Mouse (Mus musculus) forebrain, embryonic 10.5 days (tissue): ENCODE data around the gene Fxn. TPM values are rescaled to one million over a fixed set of nuclear protein-coding genes. Genes with fewer than 3 reads are reported as not detected.
A peak's percentile ranks its signal among the peaks of the same experiment; 100 is the strongest.

Experiments
- DNase-seq: peaks from one replicate; pipeline ENCODE4 v3.0.0-alpha.2; 2017; ENCODE audit warnings: low spot score; ENCODE audit errors: extremely low spot score
- H3K27ac ChIP-seq: fragments of 300-500 bp; sonication (generic); 2 replicates; pipeline ENCODE4 v1.5.1; 2016; ENCODE audit warnings: mild to moderate bottlenecking
- H3K27me3 ChIP-seq: fragments of 300-500 bp; sonication (generic); 2 replicates; pipeline ENCODE4 v1.6.1; 2016; ENCODE audit warnings: mild to moderate bottlenecking; ENCODE audit not compliant: poor library complexity, severe bottlenecking
- H3K36me3 ChIP-seq: fragments of 300-500 bp; sonication (generic); replicated peaks from 2 replicates; pipeline ENCODE4 v1.6.1; 2016; ENCODE audit warnings: mild to moderate bottlenecking, moderate library complexity
- H3K4me1 ChIP-seq: fragments of 300-500 bp; sonication (generic); 2 replicates; pipeline ENCODE4 v1.6.1; 2016
- H3K4me3 ChIP-seq: fragments of 300-500 bp; sonication (generic); 2 replicates; pipeline ENCODE4 v1.5.1; 2016; ENCODE audit warnings: mild to moderate bottlenecking, moderate library complexity
- H3K9me3 ChIP-seq: fragments of 300-500 bp; sonication (generic); 2 replicates; pipeline ENCODE4 v1.6.1; 2016; ENCODE audit warnings: mild to moderate bottlenecking, moderate library complexity
- WGBS: fragments of 180-500 bp; shearing (Covaris S2); methylation state at CpG from one replicate; pipeline ENCODE4 v1.1.7; 2016; 5-methylcytosine and 5-hydroxymethylcytosine counted together
- polyA plus RNA-seq: library from polyadenylated mRNA; unstranded; fragments of >200 nt; fragmentation: Nextera tagmentation; extraction: Ambion mirVana; gene quantifications from 2 replicates; pipeline ENCODE4 v1.2.1, GENCODE M21; 2016

Fxn gene
- polyA plus RNA-seq, 1 experiment from 2014 or later = 65.9 TPM

DNA sequence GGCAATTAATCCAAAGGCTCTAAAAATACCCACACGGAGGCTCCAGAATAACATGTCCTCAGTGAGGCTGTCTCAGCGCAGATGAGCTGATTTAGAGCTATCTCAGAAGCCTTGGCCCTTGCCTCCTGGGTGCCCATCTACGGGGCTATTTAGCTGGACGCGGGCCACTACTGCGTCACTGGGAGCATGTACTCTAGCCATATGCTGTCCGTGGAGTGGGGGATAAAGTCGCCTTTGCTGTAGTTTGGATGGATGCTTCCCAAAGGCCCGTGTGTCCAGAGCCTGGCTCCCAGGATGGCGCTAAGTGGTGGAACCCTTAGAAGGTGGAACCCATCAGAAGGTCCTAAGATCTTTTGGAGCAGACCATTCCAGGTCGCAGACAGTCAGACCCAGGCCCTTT lies 34.3 kb upstream of the Fxn start:
- Histone ChIP-seq H3K36me3 (no peaks in the 10 kb centered on the region), H3K9me3 (no peaks in the 10 kb centered on the region), H3K4me3 (no peak overlapping the region), H3K27me3 (0 out of 2 replicates have a peak, but pooled peaks cover 13% of the 10 kb centered on the region), H3K27ac (0 out of 2 replicates have a peak overlapping the region, but pooled peaks have one; percentile 77), H3K4me1 (peaks cover 47% of the 10 kb centered on the region)
- 94% methylated on average over 11 of the region's 11 CpGs for WGBS
- DNase-seq = no peak

DNA sequence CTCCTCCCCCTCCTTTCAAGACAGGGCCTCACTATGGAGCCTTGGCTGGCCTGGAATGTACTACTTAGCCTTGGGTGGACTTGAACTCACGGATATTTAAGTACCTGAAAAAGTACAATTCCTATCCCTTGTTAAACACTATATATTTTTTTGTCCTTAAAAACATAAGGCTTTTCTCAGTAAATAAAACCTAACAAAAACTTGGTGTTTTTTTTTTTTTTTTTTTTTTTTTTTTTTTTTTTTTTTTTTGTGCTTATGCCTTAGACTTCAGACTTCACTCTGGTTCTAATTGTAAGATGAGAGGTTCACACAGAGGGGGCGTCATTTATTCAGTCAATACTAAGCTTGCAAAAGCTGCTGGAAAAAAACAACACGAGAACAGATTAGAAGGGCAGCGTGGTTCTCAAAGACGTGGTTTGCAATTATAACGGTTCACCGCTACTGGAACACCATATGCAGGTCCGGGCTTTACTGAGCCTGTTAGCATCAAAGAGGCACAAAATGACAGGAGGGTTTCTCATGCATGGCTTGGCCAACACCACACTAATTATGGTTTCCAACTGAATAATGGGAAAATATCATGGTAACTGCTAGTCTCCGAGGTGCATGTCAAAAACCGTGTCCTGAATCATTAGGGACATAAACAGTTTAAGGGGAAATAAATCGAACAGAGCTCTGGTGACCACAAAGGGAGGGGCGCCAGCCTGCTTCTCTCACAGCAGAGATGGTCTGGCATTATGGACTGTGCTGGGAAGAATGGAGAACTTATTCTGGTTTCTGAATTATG lies 32.3 kb upstream of the Fxn start:
- H3K9me3 ChIP-seq = no peaks in the 10 kb centered on the region
- H3K4me3 ChIP-seq = no peak overlapping the region
- DNase-seq = peak; percentile 61
- WGBS = 35% methylated on average over 12 of the region's 12 CpGs
- peak overlapping the region; percentile 78 for H3K27ac ChIP-seq
- H3K27me3 ChIP-seq = 0 out of 2 replicates have a peak, but pooled peaks cover 13% of the 10 kb centered on the region
- no peaks in the 10 kb centered on the region for H3K36me3 ChIP-seq
- peaks cover 53% of the 10 kb centered on the region for H3K4me1 ChIP-seq

DNA sequence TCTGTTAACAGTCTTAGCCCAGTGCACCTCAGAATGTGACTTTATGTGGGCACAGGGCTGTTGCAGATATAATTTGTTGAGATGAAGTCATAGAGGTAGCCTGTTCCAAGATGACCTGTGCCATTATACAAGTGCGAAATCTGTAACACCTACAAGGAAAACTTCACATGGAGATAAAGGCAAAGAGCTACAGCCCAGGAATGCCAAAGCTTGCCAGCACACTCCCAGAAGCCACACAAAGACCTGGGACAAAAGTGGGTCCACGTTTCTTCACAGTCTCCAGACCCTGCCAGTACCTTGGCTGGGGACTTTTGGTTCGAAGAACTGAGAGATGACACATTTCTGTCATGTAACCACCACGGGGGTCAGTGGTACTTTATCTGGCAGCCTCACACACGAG lies 31.6 kb upstream of the Fxn start:
- no peaks in the 10 kb centered on the region for H3K36me3 ChIP-seq
- H3K27me3 ChIP-seq = 0 out of 2 replicates have a peak, but pooled peaks cover 13% of the 10 kb centered on the region
- DNase-seq = no peak
- peak overlapping the region; percentile 78 for H3K27ac ChIP-seq
- WGBS = 84% methylated on average over 5 of the region's 5 CpGs
- no peak overlapping the region for H3K4me3 ChIP-seq
- H3K4me1 ChIP-seq = peaks cover 51% of the 10 kb centered on the region
- no peaks in the 10 kb centered on the region for H3K9me3 ChIP-seq

DNA sequence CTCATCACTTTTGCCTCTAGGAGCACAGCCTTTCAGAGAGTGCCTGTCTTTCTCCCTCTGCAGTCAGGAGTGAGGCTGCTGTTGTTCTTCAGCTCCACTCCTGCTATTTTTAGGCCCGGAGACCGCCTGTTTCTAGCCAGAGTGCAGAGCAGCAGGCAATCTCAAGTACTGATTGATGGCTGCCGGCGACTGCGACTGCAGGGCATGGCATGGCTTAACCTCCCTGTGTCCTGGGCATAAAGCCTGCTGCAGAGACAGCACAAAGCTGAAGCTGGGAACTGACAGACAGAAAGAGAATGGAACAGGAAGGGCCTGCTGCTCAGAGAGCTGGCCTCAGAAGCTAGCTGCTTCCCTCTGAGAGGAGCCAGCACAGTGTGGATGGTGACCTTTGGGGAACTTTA lies 27.9 kb upstream of the Fxn start:
- H3K27me3 ChIP-seq = peaks cover 21% of the 10 kb centered on the region; the same call in 1 of the 2 replicates
- H3K36me3 ChIP-seq = no peaks in the 10 kb centered on the region
- 19% methylated on average over 5 of the region's 5 CpGs for WGBS
- peak; percentile 34 for DNase-seq
- peaks cover 32% of the 10 kb centered on the region for H3K4me1 ChIP-seq
- peak overlapping the region; percentile 81 for H3K27ac ChIP-seq
- no peak overlapping the region for H3K4me3 ChIP-seq
- no peaks in the 10 kb centered on the region for H3K9me3 ChIP-seq

DNA sequence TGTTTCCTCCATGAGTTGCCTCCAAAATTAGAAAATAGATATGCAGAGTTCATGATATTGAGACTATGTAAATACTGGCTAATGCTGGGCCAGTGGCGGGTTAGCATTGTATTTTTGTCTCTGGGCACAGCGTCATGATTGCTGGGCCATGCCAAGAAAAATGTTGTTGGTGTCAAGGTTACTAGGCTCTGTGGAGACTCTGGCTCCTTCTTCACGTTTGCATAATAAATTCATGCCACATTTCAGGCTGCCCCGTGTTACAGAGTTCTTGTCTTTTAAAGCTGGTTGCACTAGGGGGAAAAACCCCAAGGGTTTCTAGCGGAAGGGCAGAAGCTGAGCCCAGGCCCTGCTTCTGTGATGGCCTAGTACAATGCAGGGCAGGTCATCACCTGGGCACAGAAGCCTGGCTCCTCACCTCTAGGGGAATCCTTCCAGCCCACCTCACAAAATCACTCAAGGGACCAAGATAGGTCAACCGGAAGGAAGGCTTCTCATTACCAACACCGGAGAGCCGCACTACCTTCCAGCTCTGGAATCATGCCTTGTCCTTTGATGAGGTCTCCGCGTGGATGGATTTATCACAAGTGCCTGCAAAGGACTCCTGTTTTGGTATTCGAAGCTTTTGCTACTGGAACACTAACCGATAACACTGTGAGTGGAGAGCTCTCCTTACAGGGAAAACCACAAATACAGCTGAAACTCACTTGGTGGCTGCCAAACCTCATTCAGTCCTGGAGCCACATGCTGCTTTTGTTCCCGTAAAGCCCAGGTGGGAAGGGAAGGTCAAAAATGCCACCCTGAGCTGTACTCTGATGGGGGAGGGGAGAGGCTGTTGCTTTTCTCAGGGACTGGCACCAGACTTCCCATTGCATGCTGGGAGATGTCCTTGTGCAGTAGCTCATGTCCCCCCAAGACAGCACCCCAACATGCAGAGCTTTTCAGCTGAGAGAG lies 27.1 kb upstream of the Fxn start:
- Histone ChIP-seq H3K4me1 (peaks cover 30% of the 10 kb centered on the region), H3K9me3 (no peaks in the 10 kb centered on the region), H3K4me3 (no peak overlapping the region), H3K36me3 (no peaks in the 10 kb centered on the region), H3K27me3 (peaks cover 23% of the 10 kb centered on the region; the same call in 1 of the 2 replicates), H3K27ac (peak overlapping the region; percentile 81)
- DNase-seq = no peak
- 68% methylated on average over 13 of the region's 13 CpGs for WGBS

DNA sequence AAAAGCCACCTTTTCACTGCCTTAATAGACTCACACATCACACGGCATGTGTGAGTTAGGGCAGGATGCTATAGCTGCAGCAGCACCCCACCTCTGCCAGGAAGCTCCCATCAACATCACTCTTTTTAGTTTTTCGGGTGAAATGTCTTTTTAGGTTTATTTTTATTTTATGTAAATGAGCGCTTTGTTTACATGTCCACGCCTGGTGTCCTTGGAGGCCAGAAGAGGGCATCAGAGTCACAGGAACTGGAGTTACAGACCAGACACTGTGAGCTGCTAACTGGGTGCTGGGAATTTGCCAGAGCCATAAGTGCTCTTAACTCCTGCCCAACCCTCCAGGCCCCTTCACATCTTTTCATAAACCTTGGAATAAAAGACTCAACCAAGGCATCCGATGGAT lies 25.9 kb upstream of the Fxn start:
- 88% methylated on average over 5 of the region's 5 CpGs for WGBS

DNA sequence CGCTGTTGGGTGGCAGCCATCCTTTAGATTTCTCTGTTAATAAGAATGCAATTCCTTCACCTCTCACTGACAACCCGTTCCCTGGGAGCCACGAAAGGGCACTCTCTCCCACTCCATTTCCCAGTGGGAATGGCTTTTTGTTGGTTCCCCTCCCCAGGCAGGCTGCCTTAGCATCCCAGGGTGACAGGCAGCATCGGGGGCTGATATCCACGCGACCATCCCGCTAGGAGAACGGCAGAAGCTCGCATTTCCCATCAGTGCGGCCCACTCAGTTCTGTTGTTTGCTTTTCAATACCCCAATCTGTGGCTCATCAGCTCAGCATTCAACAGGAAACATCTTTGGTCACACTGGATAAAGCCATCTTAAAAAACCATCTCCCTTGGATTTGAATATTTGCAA lies 21.8 kb upstream of the Fxn start:
- Histone ChIP-seq H3K4me1 (peaks cover 28% of the 10 kb centered on the region), H3K4me3 (no peak overlapping the region), H3K27me3 (peaks cover 10% of the 10 kb centered on the region; the same call in 1 of the 2 replicates), H3K36me3 (no peaks in the 10 kb centered on the region), H3K9me3 (no peaks in the 10 kb centered on the region), H3K27ac (no peak overlapping the region)
- DNase-seq = no peak
- 55% methylated on average over 10 of the region's 10 CpGs for whole genome bisulfite sequencing

More for the DNA sequence above, 25.9 kb upstream of the Fxn start:
- Histone ChIP-seq H3K36me3 (no peaks in the 10 kb centered on the region), H3K4me1 (peaks cover 33% of the 10 kb centered on the region), H3K27me3 (peaks cover 17% of the 10 kb centered on the region; the same call in 1 of the 2 replicates), H3K9me3 (no peaks in the 10 kb centered on the region), H3K27ac (no peak overlapping the region), H3K4me3 (no peak overlapping the region)
- DNase-seq = no peak

DNA sequence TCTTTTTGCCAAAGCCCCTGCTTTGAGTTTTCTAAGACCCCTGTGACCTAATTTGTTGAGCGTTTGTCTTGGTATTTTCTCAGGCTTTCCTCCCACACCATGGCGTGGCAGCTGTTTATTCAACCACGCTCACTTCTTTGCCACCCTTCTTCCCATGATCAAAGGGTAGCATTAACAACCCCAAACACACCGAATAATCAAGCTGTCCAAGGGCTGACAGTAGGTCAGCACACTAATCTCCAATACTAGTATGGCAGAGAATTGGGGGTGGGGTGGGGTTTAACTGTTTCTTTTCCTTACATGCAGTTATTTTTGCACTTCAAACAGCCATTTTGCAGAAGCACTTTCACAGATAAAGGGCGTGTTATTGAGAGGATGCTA lies 21.4 kb upstream of the Fxn start:
- no peak for DNase-seq
- Histone ChIP-seq H3K27me3 (peaks cover 10% of the 10 kb centered on the region; the same call in 1 of the 2 replicates), H3K27ac (peak overlapping the region; percentile 53), H3K9me3 (no peaks in the 10 kb centered on the region), H3K36me3 (no peaks in the 10 kb centered on the region), H3K4me3 (peak overlapping the region; percentile 39; the same call in 1 of the 2 replicates), H3K4me1 (peaks cover 28% of the 10 kb centered on the region)
- 17% methylated on average over 5 of the region's 5 CpGs for WGBS

DNA sequence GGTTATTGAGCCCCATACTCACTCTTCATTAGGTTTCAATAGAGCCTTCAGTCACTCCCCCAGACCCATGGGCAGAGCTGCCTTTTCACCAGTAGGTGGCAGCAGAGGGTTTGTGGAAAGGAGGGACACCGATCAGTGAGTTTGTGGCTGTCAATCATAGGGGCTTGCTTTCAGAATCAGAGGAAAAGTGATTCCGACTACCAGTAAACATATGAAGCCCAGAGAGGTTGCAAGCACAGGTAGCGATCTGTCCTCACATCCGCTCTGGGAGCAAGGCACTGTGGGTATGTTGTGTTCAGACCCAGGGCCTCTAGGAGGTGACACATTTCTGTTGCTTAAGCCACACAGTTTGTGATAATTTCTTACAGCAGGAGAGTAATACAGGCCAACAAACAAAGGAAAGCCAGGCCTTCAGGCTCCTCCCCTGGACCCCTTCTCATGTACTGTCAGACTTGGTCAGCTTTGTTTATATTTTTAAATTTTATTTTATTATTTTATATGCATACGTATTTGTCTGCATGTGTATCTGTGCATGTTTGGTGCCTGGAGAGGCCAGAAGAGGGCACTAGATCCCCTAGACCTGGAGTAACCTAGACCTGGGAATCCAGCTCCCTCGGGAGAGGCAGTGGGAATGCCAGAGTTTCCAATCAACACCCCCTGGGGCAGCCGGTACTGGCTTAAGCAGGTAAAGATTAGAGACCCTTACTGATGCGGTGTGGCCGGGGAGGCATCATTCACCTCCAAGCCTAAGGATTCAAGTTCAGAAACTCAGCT lies 20.8 kb upstream of the Fxn start:
- DNase-seq = peak; percentile 84
- 2% methylated on average over 9 of the region's 9 CpGs for WGBS

DNA sequence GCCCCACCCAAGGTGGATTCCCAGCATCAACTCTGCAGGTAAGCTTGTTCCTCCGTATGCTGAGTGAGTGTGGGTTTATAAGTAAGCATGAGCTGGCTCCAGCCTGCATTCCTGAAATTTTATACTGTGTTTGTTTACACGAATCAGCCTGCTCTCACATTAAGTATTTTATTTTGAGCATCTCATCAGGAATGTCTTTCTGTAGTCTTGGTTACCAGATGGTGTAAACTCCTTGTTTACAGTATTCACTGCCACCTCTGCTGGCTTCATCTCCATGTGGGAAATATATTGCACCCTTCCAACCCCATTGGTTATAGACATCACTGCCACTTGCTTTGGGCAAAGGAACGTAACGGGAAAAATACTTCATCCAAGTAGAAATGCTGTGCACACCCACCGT lies 13.1 kb upstream of the Fxn start:
- Histone ChIP-seq H3K9me3 (no peaks in the 10 kb centered on the region), H3K4me3 (no peak overlapping the region), H3K36me3 (no peaks in the 10 kb centered on the region), H3K27ac (no peak overlapping the region), H3K4me1 (no peaks in the 10 kb centered on the region), H3K27me3 (no peaks in the 10 kb centered on the region)
- 90% methylated on average over 5 of the region's 5 CpGs for WGBS
- no peak for DNase-seq

More for the DNA sequence above, 20.8 kb upstream of the Fxn start:
- Histone ChIP-seq H3K27me3 (peaks cover 10% of the 10 kb centered on the region; the same call in 1 of the 2 replicates), H3K9me3 (no peaks in the 10 kb centered on the region), H3K27ac (peak overlapping the region; percentile 53), H3K36me3 (no peaks in the 10 kb centered on the region), H3K4me1 (peaks cover 28% of the 10 kb centered on the region), H3K4me3 (peak overlapping the region; percentile 39)

DNA sequence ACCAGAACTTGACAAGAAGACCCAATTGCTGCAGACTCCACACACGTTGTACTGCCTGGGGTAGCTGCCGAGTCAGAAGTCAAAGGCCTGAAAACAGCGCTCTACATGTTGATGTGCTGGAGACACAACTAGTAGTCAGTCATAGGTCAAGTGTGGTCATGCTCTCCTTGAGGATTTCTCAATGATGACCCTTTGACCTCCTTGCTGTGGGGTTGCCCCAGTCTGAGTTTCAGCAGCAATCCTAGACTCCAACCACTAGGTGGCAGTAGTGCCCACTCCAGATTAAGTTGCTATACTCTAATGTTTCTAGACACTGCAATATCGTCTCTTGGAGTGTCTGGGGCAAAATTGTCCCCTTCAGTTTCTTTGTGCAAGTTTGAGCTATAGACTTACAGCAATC lies 3.8 kb upstream of the Fxn start:
- H3K36me3 ChIP-seq = no peaks in the 10 kb centered on the region
- H3K27ac ChIP-seq = no peak overlapping the region
- H3K27me3 ChIP-seq = no peaks in the 10 kb centered on the region
- H3K9me3 ChIP-seq = no peaks in the 10 kb centered on the region
- DNase-seq = peak; percentile 37
- no peak overlapping the region for H3K4me3 ChIP-seq
- peaks cover 17% of the 10 kb centered on the region for H3K4me1 ChIP-seq
- WGBS = 63% methylated on average over 4 of the region's 4 CpGs
